ENCODE assay signal across 11 mouse cellular contexts in genomic region chr13:112986451-112986950, GRCm38 (mm10). TPM values are rescaled to one million over a fixed set of nuclear protein-coding genes. Genes with fewer than 3 reads are reported as not detected.
DNase-seq lines count a peak whose midpoint lies in the region; ATAC-seq and TF ChIP-seq lines count a peak whose summit lies in the region.
"Had no signal": no experiment of that assay in that cellular context is flagged by ENCODE, and none has a peak within 500 bp of the region (broad histone marks: within the 10 kb centered on the region; RNA-seq: fewer than 3 reads in every experiment).

No protein-coding gene starts in this region.

- TF ChIP-seq CTCF in lung, embryonic 14.5 days (IDR thresholded peaks at IDR 0.05; ENCODE audit: low read depth), result no peak
- no peak for TF ChIP-seq CTCF in lung, adult 2 months (IDR thresholded peaks at IDR 0.05; ENCODE audit: insufficient read depth, low read length)
- no peak for TF ChIP-seq CTCF in midbrain, postnatal 0 days (IDR thresholded peaks at IDR 0.05)

- WGBS in lung, embryonic 14.5 days, result 1% methylated on average over 17 of the region's 17 CpGs
- WGBS in lung, adult 2 months, result 5% methylated on average over 17 of the region's 17 CpGs
- 2% methylated on average over 17 of the region's 17 CpGs for WGBS in forebrain, embryonic 10.5 days
- 1% methylated on average over 17 of the region's 17 CpGs for whole genome bisulfite sequencing in midbrain, postnatal 0 days

- H3K4me1 ChIP-seq in lung, embryonic 14.5 days (ENCODE audit: insufficient read depth), result no peaks in the 10 kb centered on the region; the same call in 1 of the 2 replicates
- H3K4me1 ChIP-seq in lung, adult 2 months (ENCODE audit: control insufficient read depth, insufficient read depth, low read length), result peaks cover 13% of the 10 kb centered on the region
- H3K4me1 ChIP-seq in forebrain, embryonic 10.5 days, result peaks cover 45% of the 10 kb centered on the region
- no peaks in the 10 kb centered on the region for H3K4me1 ChIP-seq in midbrain, postnatal 0 days (ENCODE audit: insufficient read depth, low read length)

- no peak overlapping the region for H3K27ac ChIP-seq in lung, embryonic 14.5 days (ENCODE audit: low read depth)
- no peak overlapping the region for H3K27ac ChIP-seq in forebrain, embryonic 10.5 days
- H3K27ac ChIP-seq in midbrain, postnatal 0 days (ENCODE audit: low read depth, low read length), result no peak overlapping the region

- peak overlapping the region; percentile 51; the same call in 1 of the 2 replicates for H3K4me3 ChIP-seq in lung, embryonic 14.5 days (ENCODE audit: low read depth, low read length)
- H3K4me3 ChIP-seq in lung, adult 2 months (replicated peaks; ENCODE audit: extremely low read depth, low read depth, low read length), result no peak overlapping the region
- H3K4me3 ChIP-seq in forebrain, embryonic 10.5 days, result peak overlapping the region; percentile 58
- H3K4me3 ChIP-seq in midbrain, postnatal 0 days (ENCODE audit: low read depth, low read length), result peak overlapping the region; percentile 58; the same call in 1 of the 2 replicates

- H3K4me2 ChIP-seq in lung, embryonic 14.5 days, result peak overlapping the region; percentile 100
- peak overlapping the region; percentile 96; the same call in 1 of the 2 replicates for H3K4me2 ChIP-seq in midbrain, postnatal 0 days (ENCODE audit: low read depth, low read length, poor library complexity, severe bottlenecking)

- no peak for TF ChIP-seq POLR2A in lung, adult 2 months (IDR thresholded peaks at IDR 0.05; ENCODE audit: borderline replicate concordance, extremely low read depth, low read depth, low read length)

- ATAC-seq in lung, embryonic 14.5 days (ENCODE audit: insufficient read depth), result no peak
- ATAC-seq in midbrain, postnatal 0 days (ENCODE audit: low FRiP score), result no peak

- no peaks in the 10 kb centered on the region for H3K9me3 ChIP-seq in lung, embryonic 14.5 days (ENCODE audit: low read depth, low read length)
- H3K9me3 ChIP-seq in forebrain, embryonic 10.5 days, result no peaks in the 10 kb centered on the region
- no peaks in the 10 kb centered on the region for H3K9me3 ChIP-seq in midbrain, postnatal 0 days (ENCODE audit: low read length)

- H3K9ac ChIP-seq in lung, embryonic 14.5 days, result no peak overlapping the region
- no peak overlapping the region for H3K9ac ChIP-seq in midbrain, postnatal 0 days (replicated peaks; ENCODE audit: low read length, poor library complexity, severe bottlenecking)

- H3K36me3 ChIP-seq in lung, embryonic 14.5 days (ENCODE audit: insufficient read depth), result no peaks in the 10 kb centered on the region
- no peaks in the 10 kb centered on the region for H3K36me3 ChIP-seq in forebrain, embryonic 10.5 days (replicated peaks)
- no peaks in the 10 kb centered on the region for H3K36me3 ChIP-seq in midbrain, postnatal 0 days (ENCODE audit: insufficient read depth, low read length)

- no peak for DNase-seq in lung, embryonic 14.5 days
- DNase-seq in lung, adult 2 months, result no peak
- DNase-seq in forebrain, embryonic 10.5 days (ENCODE audit: extremely low spot score, low spot score), result no peak
- peak; percentile 46 for DNase-seq in induced T-regulatory cell, adult 2 months (ENCODE audit: low read depth)
- DNase-seq in midbrain, postnatal 0 days (ENCODE audit: low spot score), result no peak
- DNase-seq in gastrocnemius, adult 18-20 months (ENCODE audit: low spot score), result no peak
- DNase-seq in left cerebral cortex, adult 18-20 months (ENCODE audit: low spot score in 2 of 2), result no peak
- no peak for DNase-seq in cerebellum, postnatal 25 days
- DNase-seq: cerebellum, adult 9-10 months had no signal

- H3K27me3 ChIP-seq in lung, embryonic 14.5 days (ENCODE audit: insufficient read depth, low read length), result peaks cover 64% of the 10 kb centered on the region
- H3K27me3 ChIP-seq in forebrain, embryonic 10.5 days (ENCODE audit: poor library complexity, severe bottlenecking), result peaks cover 97% of the 10 kb centered on the region
- peaks cover 48% of the 10 kb centered on the region for H3K27me3 ChIP-seq in midbrain, postnatal 0 days (ENCODE audit: insufficient read depth, low read length)

RNA-seq across cellular contexts. Expression of gene Ccno, which starts 1.1 kb away (rescaled TPM):
- polyA plus RNA-seq in lung, embryonic 14.5 days (2014; fragmentation: Nextera tagmentation; extraction: Ambion mirVana), result 5.2 and 5.8 TPM in 2 replicates
- 5.9 and 8.4 TPM in 2 replicates for polyA plus RNA-seq in lung, adult 2 months (2012; rRNA removed)
- 1.9 and 3.0 TPM in 2 replicates for polyA plus RNA-seq in forebrain, embryonic 10.5 days (2016; fragmentation: Nextera tagmentation; extraction: Ambion mirVana)
- 1.6 and 7.9 TPM in 2 replicates for total RNA-seq in midbrain, postnatal 0 days (2014; rRNA removed)
- 1.0 and 1.1 TPM in 2 replicates for polyA plus RNA-seq in midbrain, postnatal 0 days (2015; fragmentation: Nextera tagmentation; extraction: Ambion mirVana)
- total RNA-seq in gastrocnemius, adult 18-20 months (2021), result not detected
- 1 to 10 TPM; 1.4 to 1.9 TPM for total RNA-seq in left cerebral cortex, adult 18-20 months (2021)

RNA-seq across cellular contexts. Expression of gene Mcidas, which starts 7.1 kb away (rescaled TPM):
- 1.1 and 2.2 TPM in 2 replicates for polyA plus RNA-seq in lung, embryonic 14.5 days (2014; fragmentation: Nextera tagmentation; extraction: Ambion mirVana)
- 0.47 and 0.66 TPM in 2 replicates for polyA plus RNA-seq in lung, adult 2 months (2012; rRNA removed)
- 1.3 and 2.0 TPM in 2 replicates for polyA plus RNA-seq in forebrain, embryonic 10.5 days (2016; fragmentation: Nextera tagmentation; extraction: Ambion mirVana)
- 0.77 and 1.4 TPM in 2 replicates for total RNA-seq in midbrain, postnatal 0 days (2014; rRNA removed)
- 0.38 and 0.81 TPM in 2 replicates for polyA plus RNA-seq in midbrain, postnatal 0 days (2015; fragmentation: Nextera tagmentation; extraction: Ambion mirVana)
- total RNA-seq in gastrocnemius, adult 18-20 months (2021), result not detected
- total RNA-seq in left cerebral cortex, adult 18-20 months (2021), result under 1 TPM; 0.30 to 0.45 TPM
- total RNA-seq: hematopoietic stem cell, adult 5-6 weeks had no signal
- polyA plus RNA-seq: liver, embryonic 16.5 days had no signal

RNA-seq across cellular contexts. Expression of gene Cdc20b, which starts 48.4 kb away (rescaled TPM):
- polyA plus RNA-seq in lung, embryonic 14.5 days (2014; fragmentation: Nextera tagmentation; extraction: Ambion mirVana), result 0.28 TPM in 1 of 2 replicates, not detected in the other
- 0.27 and 0.54 TPM in 2 replicates for polyA plus RNA-seq in lung, adult 2 months (2012; rRNA removed)
- 0.31 TPM in 1 of 2 replicates, not detected in the other for polyA plus RNA-seq in forebrain, embryonic 10.5 days (2016; fragmentation: Nextera tagmentation; extraction: Ambion mirVana)
- 1.7 and 2.0 TPM in 2 replicates for total RNA-seq in midbrain, postnatal 0 days (2014; rRNA removed)
- polyA plus RNA-seq in midbrain, postnatal 0 days (2015; fragmentation: Nextera tagmentation; extraction: Ambion mirVana), result 0.15 and 0.18 TPM in 2 replicates
- not detected for total RNA-seq in gastrocnemius, adult 18-20 months (2021)
- not detected for total RNA-seq in left cerebral cortex, adult 18-20 months (2021)
- total RNA-seq: hematopoietic stem cell, adult 5-6 weeks had no signal
- polyA plus RNA-seq: liver, embryonic 16.5 days had no signal

RNA-seq across cellular contexts. Expression of gene Dhx29, which starts 59.2 kb away (rescaled TPM):
- 26.7 and 30.6 TPM in 2 replicates for polyA plus RNA-seq in lung, embryonic 14.5 days (2014; fragmentation: Nextera tagmentation; extraction: Ambion mirVana)
- 3.3 and 5.4 TPM in 2 replicates for polyA plus RNA-seq in lung, adult 2 months (2012; rRNA removed)
- 29.0 and 30.0 TPM in 2 replicates for polyA plus RNA-seq in forebrain, embryonic 10.5 days (2016; fragmentation: Nextera tagmentation; extraction: Ambion mirVana)
- 18.0 and 20.7 TPM in 2 replicates for total RNA-seq in midbrain, postnatal 0 days (2014; rRNA removed)
- polyA plus RNA-seq in midbrain, postnatal 0 days (2015; fragmentation: Nextera tagmentation; extraction: Ambion mirVana), result 25.4 and 30.6 TPM in 2 replicates
- total RNA-seq in gastrocnemius, adult 18-20 months (2021), result 10 to 100 TPM; 15.4 to 15.8 TPM
- 10 to 100 TPM; 21.4 to 21.9 TPM for total RNA-seq in left cerebral cortex, adult 18-20 months (2021)

RNA-seq across cellular contexts. Expression of gene Mtrex, which starts 59.3 kb away (rescaled TPM):
- polyA plus RNA-seq in lung, embryonic 14.5 days (2014; fragmentation: Nextera tagmentation; extraction: Ambion mirVana), result 82.5 and 83.0 TPM in 2 replicates
- 5.0 and 8.2 TPM in 2 replicates for polyA plus RNA-seq in lung, adult 2 months (2012; rRNA removed)
- polyA plus RNA-seq in forebrain, embryonic 10.5 days (2016; fragmentation: Nextera tagmentation; extraction: Ambion mirVana), result 99.4 and 104 TPM in 2 replicates
- total RNA-seq in midbrain, postnatal 0 days (2014; rRNA removed), result 24.2 and 34.3 TPM in 2 replicates
- polyA plus RNA-seq in midbrain, postnatal 0 days (2015; fragmentation: Nextera tagmentation; extraction: Ambion mirVana), result 35.5 and 40.5 TPM in 2 replicates
- 10 to 100 TPM; 28.4 to 30.8 TPM for total RNA-seq in gastrocnemius, adult 18-20 months (2021)
- 10 to 100 TPM; 46.3 to 46.7 TPM for total RNA-seq in left cerebral cortex, adult 18-20 months (2021)
